Mouse (Mus musculus) intestine, embryonic 16.5 days (tissue): ENCODE data around the gene Top2a. TPM values are rescaled to one million over a fixed set of nuclear protein-coding genes. Genes with fewer than 3 reads are reported as not detected.

Experiments used
- ATAC-seq: fragments of 200-750 bp; cut with Nextera tagmentation; 2 replicates; pipeline ENCODE4 v1.8.0; 2017; ENCODE audit warnings: moderate TSS enrichment, moderate library complexity
- H3K27ac ChIP-seq: fragments of 300-500 bp; sonication (generic); 2 replicates; pipeline ENCODE4 v1.5.1; 2014; ENCODE audit warnings: mild to moderate bottlenecking, low read length
- H3K27me3 ChIP-seq: fragments of 300-500 bp; sonication (generic); replicated peaks from 2 replicates; pipeline ENCODE4 v1.6.1; 2014; ENCODE audit warnings: low read length, control low read depth, mixed read lengths; ENCODE audit not compliant: control insufficient read depth, insufficient read depth
- H3K36me3 ChIP-seq: fragments of 300-500 bp; sonication (generic); 2 replicates; pipeline ENCODE4 v1.6.1; 2014; ENCODE audit warnings: low read length, control low read depth; ENCODE audit not compliant: control insufficient read depth, insufficient read depth
- H3K4me1 ChIP-seq: fragments of 300-500 bp; sonication (generic); 2 replicates; pipeline ENCODE4 v1.6.1; 2014; ENCODE audit warnings: low read length, control low read depth, mixed read lengths; ENCODE audit not compliant: control insufficient read depth, insufficient read depth
- H3K4me2 ChIP-seq: fragments of 300-500 bp; sonication (generic); 2 replicates; pipeline ENCODE4 v1.6.1; 2014; ENCODE audit warnings: low read depth, low read length, control low read depth
- H3K4me3 ChIP-seq: fragments of 300-500 bp; sonication (generic); 2 replicates; pipeline ENCODE4 v1.5.1; 2014; ENCODE audit warnings: mild to moderate bottlenecking, low read length
- H3K9ac ChIP-seq: fragments of 300-500 bp; sonication (generic); 2 replicates; pipeline ENCODE4 v1.6.1; 2014; ENCODE audit warnings: low read depth, low read length
- H3K9me3 ChIP-seq: fragments of 300-500 bp; sonication (generic); 2 replicates; pipeline ENCODE4 v1.6.1; 2016; ENCODE audit warnings: low read length, control low read depth; ENCODE audit not compliant: control insufficient read depth
- WGBS: fragments of 180-500 bp; shearing (Covaris S2); extraction: QIAGEN DNeasy Blood & Tissue Kit; methylation state at CpG from one replicate; pipeline ENCODE4 v1.1.7; 2014; 5-methylcytosine and 5-hydroxymethylcytosine counted together
- polyA plus RNA-seq: library from polyadenylated mRNA; unstranded; fragments of >200 nt; fragmentation: Nextera tagmentation; extraction: Ambion mirVana; gene quantifications from 2 replicates; pipeline ENCODE4 v1.2.1, GENCODE M21; 2015

Top2a gene
- polyA plus RNA-seq, 1 experiment from 2014 or later: 149 TPM

DNA sequence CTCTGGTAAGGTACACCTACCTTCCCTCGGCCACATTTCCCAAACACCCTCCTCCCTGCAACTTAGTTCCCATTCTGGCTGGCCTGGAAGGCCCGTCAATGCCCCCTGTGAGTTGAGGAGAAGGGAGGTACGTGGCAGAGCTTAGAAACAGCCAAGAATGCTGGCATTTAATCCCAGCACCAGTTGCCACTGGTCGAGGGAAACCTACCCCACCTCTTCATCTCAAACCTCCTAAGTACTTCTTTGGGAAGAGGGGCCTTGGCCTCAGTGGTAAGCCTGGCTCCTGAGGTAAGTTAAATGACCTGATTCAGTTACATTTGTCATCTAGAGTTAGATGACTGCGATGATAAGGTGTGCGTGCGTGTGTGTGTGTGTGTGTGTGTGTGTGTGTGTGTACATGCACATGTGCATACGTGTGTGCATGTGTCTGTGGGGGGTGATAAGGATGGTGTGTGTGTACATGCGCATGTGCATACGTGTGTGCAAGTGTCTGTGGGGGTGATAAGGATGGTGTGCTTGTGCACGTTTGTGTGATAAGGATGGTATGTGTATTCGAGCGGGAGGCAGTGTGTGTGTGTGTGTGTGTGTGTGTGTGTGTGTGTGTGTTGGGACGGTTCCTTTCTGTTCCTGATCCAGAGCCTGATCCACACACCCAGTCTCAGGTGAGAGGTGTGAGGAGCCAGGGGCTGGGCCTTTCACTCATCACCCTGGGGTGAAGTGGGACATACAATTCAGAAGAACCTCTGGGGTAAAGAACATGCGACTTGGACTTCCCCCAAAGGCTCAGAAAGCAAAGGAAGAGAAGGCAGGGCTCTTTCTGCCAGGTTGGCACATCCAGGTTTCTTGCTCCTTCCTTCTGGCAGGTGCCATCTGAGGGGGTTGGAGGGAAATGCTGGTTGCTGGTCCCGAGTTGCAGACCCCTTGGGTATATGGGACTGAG lies 18.1 kb upstream of the Top2a start:
- no peaks in the 10 kb centered on the region for H3K9me3 ChIP-seq
- H3K4me1 ChIP-seq: peaks cover 42% of the 10 kb centered on the region
- H3K4me3 ChIP-seq: peak overlapping the region; percentile 64
- H3K27me3 ChIP-seq: no peaks in the 10 kb centered on the region
- no peaks in the 10 kb centered on the region for H3K36me3 ChIP-seq
- peak overlapping the region; percentile 92 for H3K27ac ChIP-seq
- peak overlapping the region; percentile 85 for H3K9ac ChIP-seq
- no peak for ATAC-seq
- peak overlapping the region; percentile 81 for H3K4me2 ChIP-seq
- WGBS: 28% methylated on average over 16 of the region's 16 CpGs

DNA sequence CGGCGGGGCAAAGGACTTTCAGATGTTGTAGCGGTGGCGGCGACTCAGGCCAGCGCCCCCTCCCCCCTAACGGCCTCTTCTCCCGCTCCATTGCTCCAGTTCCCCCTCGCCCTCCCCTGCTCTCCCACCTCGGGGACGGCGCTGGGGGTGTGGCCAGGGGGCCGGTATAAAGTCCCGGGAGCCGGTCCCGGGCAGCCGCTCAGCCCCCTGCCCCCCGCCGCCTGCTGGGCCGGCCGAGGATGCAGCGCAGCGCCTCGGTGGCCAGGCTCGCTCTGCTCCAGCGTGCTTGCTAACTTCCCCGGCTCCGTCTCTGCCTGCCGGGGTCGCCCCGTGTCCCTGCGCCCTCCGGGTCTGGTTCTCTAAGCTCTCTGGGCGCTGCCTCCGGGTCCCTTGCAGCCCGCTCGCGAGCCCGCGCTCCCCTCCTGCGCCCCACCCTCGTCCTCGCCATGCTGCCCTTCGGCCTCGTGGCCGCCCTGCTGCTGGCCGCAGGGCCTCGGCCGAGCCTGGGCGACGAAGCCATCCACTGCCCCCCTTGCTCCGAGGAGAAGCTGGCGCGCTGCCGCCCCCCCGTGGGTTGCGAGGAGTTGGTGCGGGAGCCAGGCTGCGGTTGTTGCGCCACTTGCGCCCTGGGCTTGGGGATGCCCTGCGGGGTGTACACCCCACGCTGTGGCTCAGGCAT lies 17.2 kb upstream of the Top2a start, which contains the start of gene Igfbp4:
Gene Igfbp4 (plus strand): TSS at position 194 of the 679 bp plus-strand sequence.
- WGBS: under 1% methylated on average over 63 of the region's 63 CpGs
- H3K4me2 ChIP-seq: peak within 1 kb of the TSS; percentile 81
- H3K9ac ChIP-seq: peak within 1 kb of the TSS; percentile 85
- H3K4me1 ChIP-seq: peaks cover 36% of the 10 kb centered on the region
- ATAC-seq: peak; percentile 70
- no peaks in the 10 kb centered on the region for H3K9me3 ChIP-seq
- peak within 1 kb of the TSS; percentile 92 for H3K27ac ChIP-seq
- no peaks in the 10 kb centered on the region for H3K36me3 ChIP-seq
- H3K4me3 ChIP-seq: peak within 1 kb of the TSS; percentile 64
- no peaks in the 10 kb centered on the region for H3K27me3 ChIP-seq

DNA sequence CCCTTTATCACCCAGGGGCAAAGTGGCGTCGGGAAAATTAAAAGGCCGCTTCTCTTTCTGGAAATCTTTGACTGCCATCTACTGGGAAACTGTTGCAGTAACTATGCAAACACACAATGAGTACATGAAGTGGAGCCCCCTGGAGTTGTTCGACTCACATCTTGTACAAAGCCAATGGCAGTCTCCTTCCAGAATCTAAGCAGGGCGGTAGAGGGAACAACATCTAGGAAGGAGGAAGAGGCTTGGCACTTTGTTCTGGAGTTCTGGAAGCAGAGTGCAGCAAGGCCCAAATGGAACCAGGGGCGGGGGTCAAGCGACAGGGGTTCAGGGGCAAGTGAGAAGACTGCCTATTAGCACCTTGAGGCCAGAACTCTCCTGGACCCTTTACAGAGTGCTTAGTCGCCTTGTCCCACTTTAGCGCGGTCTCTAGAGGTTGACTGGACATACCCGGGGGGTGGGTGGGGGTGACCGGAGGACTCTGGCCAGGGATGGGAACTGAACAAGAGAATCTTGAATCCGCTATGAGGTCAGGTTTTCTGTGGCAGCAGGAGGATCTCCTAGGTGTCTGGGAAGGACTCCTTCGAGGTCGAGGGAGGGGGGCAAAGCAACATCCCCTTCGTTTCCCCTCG lies 16.5 kb upstream of the Top2a start:
- no peaks in the 10 kb centered on the region for H3K36me3 ChIP-seq
- no peaks in the 10 kb centered on the region for H3K9me3 ChIP-seq
- peak overlapping the region; percentile 81 for H3K4me2 ChIP-seq
- H3K4me3 ChIP-seq: peak overlapping the region; percentile 64
- H3K27me3 ChIP-seq: no peaks in the 10 kb centered on the region
- H3K9ac ChIP-seq: peak overlapping the region; percentile 85
- H3K4me1 ChIP-seq: peaks cover 29% of the 10 kb centered on the region
- peak; percentile 16 for ATAC-seq
- peak overlapping the region; percentile 92 for H3K27ac ChIP-seq
- 1% methylated on average over 17 of the region's 17 CpGs for WGBS

DNA sequence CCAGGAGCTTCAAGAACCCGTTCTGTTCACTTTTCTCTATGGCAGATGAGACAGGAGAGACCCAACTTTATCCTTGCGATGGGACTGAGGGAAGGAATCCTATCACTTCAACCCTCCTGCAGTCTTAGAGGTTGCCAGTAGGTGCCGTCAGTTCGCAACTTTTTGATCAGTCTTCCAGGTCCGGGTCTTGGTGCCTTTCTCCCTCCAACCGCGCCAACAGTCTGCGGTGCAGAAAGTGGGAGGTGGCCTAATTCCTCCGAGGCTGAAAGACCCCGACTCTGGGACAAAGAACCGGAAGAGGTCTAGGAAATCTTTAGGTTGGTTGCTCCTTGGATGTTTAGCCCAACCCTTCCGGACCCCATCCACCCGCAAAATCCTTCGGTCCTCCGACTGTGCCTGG lies 15.8 kb upstream of the Top2a start:
- H3K27me3 ChIP-seq: no peaks in the 10 kb centered on the region
- H3K4me1 ChIP-seq: peaks cover 22% of the 10 kb centered on the region
- ATAC-seq: peak; percentile 62
- H3K4me3 ChIP-seq: peak overlapping the region; percentile 64
- under 1% methylated on average over 15 of the region's 15 CpGs for WGBS
- H3K4me2 ChIP-seq: peak overlapping the region; percentile 81
- H3K9ac ChIP-seq: peak overlapping the region; percentile 85
- H3K27ac ChIP-seq: peak overlapping the region; percentile 92
- no peaks in the 10 kb centered on the region for H3K36me3 ChIP-seq
- H3K9me3 ChIP-seq: no peaks in the 10 kb centered on the region

DNA sequence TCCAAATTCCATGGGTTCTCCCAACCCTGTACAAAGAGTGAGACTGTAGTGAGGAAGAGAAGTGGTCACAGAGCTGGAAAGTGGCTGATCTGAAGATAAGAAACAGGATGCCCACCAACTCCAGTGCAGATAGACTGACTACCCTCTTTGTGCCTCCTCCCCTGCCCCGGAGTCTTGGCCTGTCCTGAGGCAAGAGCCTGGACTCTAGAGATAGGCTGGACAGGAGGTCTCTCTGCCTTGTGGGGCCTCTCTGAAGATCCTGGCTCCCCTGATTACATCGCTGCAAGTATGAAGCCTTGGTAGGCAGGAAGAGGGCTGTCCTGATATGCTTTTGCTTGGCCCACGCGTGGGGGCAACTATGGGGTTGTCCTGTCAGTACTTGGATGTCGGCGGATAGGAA lies 12.3 kb upstream of the Top2a start:
- peaks cover 6% of the 10 kb centered on the region; the same call in 1 of the 2 replicates for H3K4me1 ChIP-seq
- ATAC-seq: no peak
- H3K4me3 ChIP-seq: no peak overlapping the region

DNA sequence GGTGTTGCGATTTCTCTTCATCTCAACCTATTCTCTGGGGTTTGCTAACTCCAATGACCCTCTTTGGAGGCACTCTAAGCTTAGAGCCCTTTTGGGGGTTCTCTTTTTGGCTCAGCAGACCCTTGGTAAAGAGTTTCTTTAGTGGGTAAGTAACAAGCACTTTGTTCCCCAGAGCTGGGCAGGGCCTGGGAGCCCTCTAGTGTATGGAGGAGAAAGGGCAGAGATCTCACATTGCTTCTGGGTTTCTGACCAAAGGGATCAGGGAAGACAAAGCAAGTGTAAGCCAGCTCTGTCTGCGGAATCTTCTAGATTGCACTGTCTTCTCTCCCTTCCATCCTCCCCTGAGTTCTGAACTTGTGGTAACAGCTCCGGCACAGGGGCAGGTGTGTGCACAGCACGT lies 11.4 kb upstream of the Top2a start:
- Histone ChIP-seq H3K9ac (no peak overlapping the region), H3K36me3 (no peaks in the 10 kb centered on the region), H3K4me1 (peaks cover 2% of the 10 kb centered on the region; the same call in 1 of the 2 replicates), H3K27ac (no peak overlapping the region), H3K4me3 (no peak overlapping the region), H3K4me2 (no peak overlapping the region), H3K9me3 (no peaks in the 10 kb centered on the region), H3K27me3 (no peaks in the 10 kb centered on the region)
- WGBS: 74% methylated on average over 4 of the region's 4 CpGs
- ATAC-seq: no peak

More for the DNA sequence above, 12.3 kb upstream of the Top2a start:
- Histone ChIP-seq H3K36me3 (no peaks in the 10 kb centered on the region), H3K9me3 (no peaks in the 10 kb centered on the region), H3K9ac (no peak overlapping the region), H3K4me2 (no peak overlapping the region), H3K27me3 (no peaks in the 10 kb centered on the region), H3K27ac (no peak overlapping the region)
- 73% methylated on average over 6 of the region's 6 CpGs for WGBS

DNA sequence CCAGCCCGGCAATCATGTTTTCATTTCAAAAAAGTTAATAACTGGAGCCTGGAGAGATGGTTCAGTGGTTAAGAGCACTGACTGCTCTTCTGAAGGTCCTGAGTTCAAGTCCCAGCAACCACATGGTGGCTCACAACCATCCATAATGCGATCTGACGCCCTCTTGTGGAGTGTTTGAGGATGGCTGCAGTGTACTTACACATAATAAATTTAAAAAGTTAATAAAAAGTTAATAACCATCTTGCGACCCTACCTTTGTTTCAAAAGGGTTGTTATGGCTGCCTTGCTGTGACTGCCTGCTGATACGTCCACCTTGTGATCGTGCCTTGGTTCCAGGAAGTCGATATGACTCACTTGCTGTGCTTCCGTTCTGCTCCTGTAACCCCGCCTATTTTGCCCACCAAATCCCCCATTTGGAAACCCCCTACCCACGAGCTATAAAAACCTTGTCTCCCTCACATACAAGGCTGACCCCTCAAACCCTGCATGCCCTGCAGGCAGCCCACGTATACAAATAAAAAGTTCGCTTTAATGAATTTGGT lies 3.0 kb upstream of the Top2a start:
- Histone ChIP-seq H3K4me3 (no peak overlapping the region), H3K4me1 (peaks cover 7% of the 10 kb centered on the region), H3K9me3 (no peaks in the 10 kb centered on the region), H3K9ac (no peak overlapping the region), H3K27ac (no peak overlapping the region), H3K36me3 (no peaks in the 10 kb centered on the region), H3K27me3 (no peaks in the 10 kb centered on the region), H3K4me2 (no peak overlapping the region)
- no peak for ATAC-seq
- WGBS: 81% methylated on average over 12 of the region's 12 CpGs

DNA sequence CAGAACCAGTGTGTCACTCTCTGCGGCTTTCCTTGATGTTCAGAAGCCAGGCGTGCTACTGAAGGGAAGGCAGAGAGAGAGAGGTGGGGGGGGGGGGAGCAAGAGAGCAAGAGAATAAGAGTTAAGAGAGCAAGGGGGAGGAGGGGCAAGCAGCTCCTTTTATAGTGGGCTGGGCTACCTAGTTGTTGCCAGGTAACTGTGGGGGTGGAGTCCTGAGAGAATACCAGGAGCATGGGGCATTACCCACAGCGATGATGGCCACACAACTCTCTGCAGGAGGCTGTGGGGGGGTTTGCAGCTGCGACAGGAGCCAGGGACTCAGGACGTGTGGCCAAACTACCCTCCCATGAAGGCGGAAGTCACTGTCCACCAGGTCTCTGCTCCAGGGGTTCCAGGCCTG lies 1.9 kb upstream of the Top2a start:
- 89% methylated on average over 6 of the region's 6 CpGs for WGBS

More for the DNA sequence above, 1.9 kb upstream of the Top2a start:
- no peak overlapping the region for H3K4me3 ChIP-seq
- H3K4me2 ChIP-seq: no peak overlapping the region
- ATAC-seq: no peak
- H3K36me3 ChIP-seq: peaks cover 4% of the 10 kb centered on the region; the same call in 1 of the 2 replicates
- no peak overlapping the region for H3K27ac ChIP-seq
- no peak overlapping the region for H3K9ac ChIP-seq
- H3K9me3 ChIP-seq: no peaks in the 10 kb centered on the region
- H3K4me1 ChIP-seq: peaks cover 7% of the 10 kb centered on the region
- no peaks in the 10 kb centered on the region for H3K27me3 ChIP-seq
